Mouse (Mus musculus): ENCODE results near the gene Mafg.

GRCm38 (mm10) chr11:120642939-120643600 lies 9.7 kb upstream of the Mafg start:
- TF ChIP-seq NANOG (IDR thresholded peaks at IDR 0.05; ENCODE audit: borderline replicate concordance, low read length) (no peak), CTCF (conservative IDR thresholded peaks at IDR 0.05; ENCODE audit: low read length) (no peak)

Measured in E14TG2a.4 (cell line).